Mouse (Mus musculus): ENCODE data around the gene Filip1. TPM values are rescaled to one million over a fixed set of nuclear protein-coding genes. Genes with fewer than 3 reads are reported as not detected.
"Not testable (repeated sequence)": the region's sequence is repeated elsewhere in the genome, so short reads cannot be mapped to it uniquely, and the experiment has no call there.

Gene Filip1
- total RNA-seq (2021), result 10 to 100 TPM; 58.1 to 81.5 TPM
- long read RNA-seq, experiment 1, full-length matches to known transcripts, result 4 of 9 reads
- long read RNA-seq, experiment 1, partial matches to known transcripts, result 3 of 9 reads
- long read RNA-seq, experiment 1, other reads (novel, unspliced or antisense), result 2 of 9 reads
- long read RNA-seq, experiment 2, full-length matches to known transcripts, result 2 of 11 reads
- long read RNA-seq, experiment 2, partial matches to known transcripts, result 8 of 11 reads
- long read RNA-seq, experiment 2, other reads (novel, unspliced or antisense), result 1 of 11 reads

DNA sequence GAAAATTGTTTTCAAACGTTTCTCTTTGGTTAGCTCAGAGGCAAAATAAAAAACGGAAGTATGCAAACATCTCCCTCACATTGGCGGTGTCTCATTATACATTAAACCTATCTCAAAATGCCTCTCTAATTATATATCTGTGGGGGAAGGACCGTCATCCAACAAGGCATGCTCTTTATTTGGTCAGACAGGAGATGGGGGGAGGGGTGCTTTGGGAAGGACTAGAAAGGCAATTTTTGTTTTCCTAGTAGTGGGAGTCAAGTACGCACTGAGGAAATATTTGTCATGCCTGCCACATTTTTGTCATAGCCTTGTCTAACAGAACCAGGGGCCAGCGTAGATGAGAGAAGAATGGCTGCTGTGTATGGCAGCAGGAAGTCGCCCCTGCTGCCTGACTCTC is at the start of gene Filip1:
Gene Filip1, minus strand, starts transcription at position 101 of the 400 bp plus-strand sequence.
- no peak for DNase-seq (ENCODE audit: low spot score in 2 of 2)

DNA sequence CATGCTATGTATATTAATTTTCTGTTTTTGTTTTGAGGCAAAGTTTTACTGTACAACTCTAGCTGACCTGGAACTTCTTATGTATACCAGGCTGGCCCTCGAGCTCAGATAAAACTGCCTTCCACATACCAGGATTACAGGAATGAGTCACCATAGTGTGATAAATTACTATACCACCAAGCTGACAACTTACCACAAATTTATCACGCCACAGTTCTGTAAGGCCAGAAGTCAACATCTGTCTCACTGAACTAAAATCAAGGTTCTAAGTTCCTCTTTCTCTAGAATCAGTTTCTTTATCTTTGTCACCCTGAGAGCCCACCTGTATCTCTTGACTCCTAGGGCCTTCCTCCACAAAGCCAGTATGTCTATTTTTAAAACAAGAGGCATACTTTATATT is 45.0 kb upstream of the Filip1 start:
- no peak for DNase-seq (ENCODE audit: low spot score in 2 of 2)

- no peak for DNase-seq (ENCODE audit: low spot score in 2 of 2)
Measured at GRCm38 (mm10) chr9:80052951-80053350, 40.3 kb upstream of the Filip1 start.

DNA sequence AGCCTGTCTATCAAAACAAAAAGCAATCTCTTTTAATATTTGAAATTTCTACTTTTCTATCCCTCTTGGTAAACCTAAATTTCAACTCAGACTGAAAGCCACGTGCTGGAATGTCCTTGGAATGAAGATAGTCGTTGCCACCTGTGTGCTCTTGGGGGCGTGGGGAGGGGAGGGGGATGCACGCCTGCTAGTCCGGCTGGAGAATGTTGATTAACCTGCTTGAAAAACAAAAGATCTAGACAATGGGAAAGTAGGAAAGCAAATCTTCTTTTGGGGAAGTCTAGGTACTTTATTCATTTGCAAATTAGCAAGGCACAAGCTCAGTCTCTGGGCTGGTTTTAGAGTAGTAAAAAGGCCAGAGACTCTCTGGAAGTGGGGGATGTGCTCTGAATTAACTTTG is 36.6 kb upstream of the Filip1 start:
- not testable (repeated sequence) for DNase-seq (ENCODE audit: low spot score in 2 of 2)

GRCm38 (mm10) chr9:80044301-80044700 is 31.6 kb upstream of the Filip1 start:
- DNase-seq (ENCODE audit: low spot score in 2 of 2), result not testable (repeated sequence)

DNA sequence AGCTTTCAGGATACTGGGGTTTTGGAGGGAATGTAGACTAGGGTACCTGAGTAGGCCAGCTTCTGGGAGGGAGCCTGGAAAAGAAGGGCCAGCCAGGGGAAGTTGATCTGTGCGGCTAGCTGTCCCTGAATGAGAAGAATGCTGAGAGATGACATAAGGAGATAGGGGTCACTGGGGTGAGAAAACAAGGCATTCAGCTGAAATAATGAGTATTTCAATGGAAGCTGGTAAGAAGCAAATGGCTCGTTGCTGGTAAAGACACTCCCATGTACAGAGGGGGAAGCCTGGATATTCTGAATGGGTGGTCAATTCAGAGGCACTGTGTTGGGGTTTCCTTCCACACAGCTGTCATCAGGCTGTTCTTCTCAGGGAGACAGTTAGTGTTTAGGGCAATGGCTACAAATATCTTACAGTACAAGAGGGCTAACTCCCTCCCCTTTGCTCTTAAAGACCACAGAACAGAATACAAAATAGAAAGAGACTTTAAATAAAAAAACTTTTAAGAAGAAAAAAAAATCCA is 26.7 kb upstream of the Filip1 start:
- DNase-seq (ENCODE audit: low spot score in 2 of 2), result no peak

- DNase-seq (ENCODE audit: low spot score in 2 of 2), result no peak
Measured at GRCm38 (mm10) chr9:80037997-80038383, 25.3 kb upstream of the Filip1 start.

- no peak for DNase-seq (ENCODE audit: low spot score in 2 of 2)
Measured at GRCm38 (mm10) chr9:80037262-80037996, 24.8 kb upstream of the Filip1 start.

- no peak for DNase-seq (ENCODE audit: low spot score in 2 of 2)
Measured at GRCm38 (mm10) chr9:80026581-80027021, 13.9 kb upstream of the Filip1 start.

DNA sequence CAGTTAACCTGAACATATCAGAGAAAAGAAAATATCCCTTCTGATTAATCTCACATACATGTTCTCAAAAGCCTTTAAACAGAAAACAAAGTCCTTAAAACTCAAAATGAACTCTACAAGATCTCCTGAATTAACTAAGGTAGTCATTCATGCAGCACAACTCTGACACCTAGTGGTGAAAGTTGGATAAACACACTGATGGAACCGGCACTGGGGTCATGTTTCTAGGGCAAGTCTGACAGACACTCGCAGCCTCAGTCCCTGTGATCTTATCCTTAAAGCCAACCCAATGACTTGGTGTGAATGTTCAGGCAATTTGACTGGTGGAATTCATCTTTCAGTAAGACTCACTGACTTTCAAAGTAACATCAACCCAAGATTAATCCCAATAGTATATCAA is 13.4 kb upstream of the Filip1 start:
- DNase-seq (ENCODE audit: low spot score in 2 of 2), result peak; percentile 44 to 60

DNA sequence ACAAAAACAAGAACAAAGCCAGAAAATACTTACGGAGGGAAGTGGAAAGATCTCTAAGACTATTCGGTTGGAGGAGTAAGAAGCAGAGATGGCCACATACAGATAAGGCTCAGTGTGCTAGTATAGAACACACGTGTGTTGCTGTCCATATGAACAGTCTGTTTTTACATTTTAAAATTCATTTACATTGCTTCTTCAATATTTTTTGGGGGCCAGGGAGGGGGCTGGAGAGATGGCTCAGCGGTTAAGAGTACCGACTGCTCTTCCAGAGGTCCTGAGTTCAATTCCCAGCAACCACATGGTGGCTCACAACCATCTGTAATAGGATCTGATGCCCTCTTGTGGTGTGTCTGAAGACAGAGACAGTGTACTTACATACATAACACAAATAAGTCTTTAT is 12.7 kb upstream of the Filip1 start:
- DNase-seq (ENCODE audit: low spot score in 2 of 2), result not testable (repeated sequence)

DNA sequence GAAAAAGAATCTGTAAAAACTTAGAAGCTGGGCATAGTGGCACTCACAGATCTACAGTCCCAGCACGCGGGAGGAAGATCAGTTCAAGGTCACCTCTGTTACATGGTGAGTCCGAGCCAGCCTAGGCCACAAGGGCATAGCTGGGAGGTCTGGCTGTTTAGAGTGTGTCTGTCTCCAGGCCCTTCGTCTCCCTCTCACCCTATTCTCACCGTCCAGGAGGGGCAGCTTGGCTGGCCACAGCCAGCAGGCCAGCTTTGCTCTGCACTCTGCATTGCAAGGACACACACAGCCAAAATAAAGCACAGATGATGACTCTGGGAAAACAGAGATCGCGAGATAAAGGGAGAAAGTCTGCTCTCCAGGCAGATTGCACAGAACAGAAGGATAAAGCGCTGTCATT is 10.2 kb upstream of the Filip1 start:
- DNase-seq (ENCODE audit: low spot score in 2 of 2), result peak; percentile 22 to 29

DNA sequence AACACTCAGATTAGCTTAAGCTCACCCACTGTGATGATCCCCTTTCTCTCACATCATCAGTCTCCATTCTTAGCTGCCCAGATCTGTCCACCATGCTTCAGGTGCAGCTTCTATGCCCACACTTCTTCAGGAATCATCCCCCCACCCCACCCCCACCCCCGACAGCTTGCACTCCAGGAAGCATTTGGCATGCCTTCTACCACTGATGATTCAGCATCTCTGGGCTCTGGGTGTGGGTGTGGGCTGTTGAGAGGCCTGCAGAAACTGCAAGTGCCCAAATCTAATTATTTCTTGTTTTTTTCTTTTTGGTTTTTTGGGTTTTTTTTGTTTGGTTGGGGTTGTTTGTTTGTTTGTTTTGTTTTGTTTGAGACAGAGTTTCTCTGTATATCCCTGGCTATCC is 9.0 kb upstream of the Filip1 start:
- DNase-seq (ENCODE audit: low spot score in 2 of 2), result no peak

DNA sequence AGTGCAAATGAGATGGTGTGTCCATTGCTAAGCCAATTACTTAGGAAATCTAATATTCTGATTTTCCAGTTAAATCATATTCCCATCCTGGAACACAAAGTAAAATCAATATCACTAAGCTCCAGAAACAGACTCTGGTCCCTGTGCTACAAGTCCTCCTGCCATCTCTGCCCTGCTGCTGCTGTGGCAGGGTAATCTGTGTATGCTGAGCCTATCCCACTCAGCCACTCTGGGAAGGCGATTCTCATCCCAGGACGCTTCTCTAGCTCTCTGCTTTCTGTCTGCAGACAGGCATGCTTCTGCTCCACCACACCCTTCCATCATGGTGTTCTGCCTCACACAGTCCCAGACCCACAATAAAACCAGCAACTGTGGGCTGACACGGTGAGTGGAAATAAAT is 7.8 kb upstream of the Filip1 start:
- DNase-seq (ENCODE audit: low spot score in 2 of 2), result no peak

GRCm38 (mm10) chr9:80012016-80012415 is 635 bp downstream of the Filip1 start:
- DNase-seq (ENCODE audit: low spot score in 2 of 2), result no peak

DNA sequence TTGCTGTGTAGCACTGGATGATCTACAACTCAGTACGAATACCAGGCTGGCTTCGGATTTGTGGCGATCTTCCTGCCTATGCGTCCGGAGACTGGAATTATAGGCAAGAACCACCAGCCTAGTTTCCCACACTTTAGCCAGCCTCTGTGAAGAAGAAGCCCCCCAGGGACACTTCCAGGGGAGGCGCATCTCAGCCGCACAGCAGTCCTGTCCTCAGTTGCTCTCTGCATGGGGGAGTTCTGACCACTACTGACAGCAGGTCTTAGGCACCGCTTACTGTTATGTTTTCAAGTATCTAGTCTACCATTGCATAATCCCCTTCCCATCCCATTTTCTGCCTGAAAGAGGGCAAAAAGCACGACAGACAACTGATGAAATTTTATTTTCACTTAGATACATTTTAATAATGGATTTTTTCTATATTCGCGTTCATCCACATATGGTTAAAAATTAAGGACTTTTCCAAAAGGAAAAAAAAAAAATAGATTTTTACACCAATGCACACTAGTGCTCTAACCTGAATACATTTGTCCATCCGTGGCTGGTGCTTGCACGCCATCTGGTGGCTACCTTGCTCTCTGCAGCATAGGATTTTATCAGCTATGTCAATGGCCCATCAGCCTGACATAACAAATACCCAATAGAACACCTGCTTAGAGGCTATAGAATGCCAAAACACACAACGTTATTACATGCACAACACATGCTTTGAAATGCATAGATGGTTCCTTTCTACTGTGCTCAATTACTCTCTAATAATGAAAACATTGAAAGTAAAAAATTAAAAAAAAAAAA is 10.1 kb downstream of the Filip1 start:
- DNase-seq (ENCODE audit: low spot score in 2 of 2), result peak; percentile 86 to 89

DNA sequence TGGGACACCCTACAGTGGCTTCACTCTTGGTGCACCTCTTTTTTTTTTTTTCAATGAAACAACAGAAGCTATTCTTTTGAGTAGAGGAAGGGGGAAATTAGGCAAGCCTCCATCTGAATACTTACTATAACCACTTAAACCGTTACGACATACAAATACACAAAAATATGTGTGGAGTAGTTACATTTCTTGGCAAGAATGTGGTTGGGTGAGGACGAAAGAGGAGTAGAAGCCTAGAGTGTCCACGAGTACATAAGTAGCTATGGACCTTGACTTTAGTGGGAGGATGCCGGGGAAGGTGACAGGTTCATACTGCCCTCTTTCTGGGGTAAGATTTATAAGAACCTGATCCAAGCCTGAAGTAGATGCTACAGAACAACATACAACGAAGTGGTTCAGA is 15.4 kb downstream of the Filip1 start:
- no peak for DNase-seq (ENCODE audit: low spot score in 2 of 2)

DNA sequence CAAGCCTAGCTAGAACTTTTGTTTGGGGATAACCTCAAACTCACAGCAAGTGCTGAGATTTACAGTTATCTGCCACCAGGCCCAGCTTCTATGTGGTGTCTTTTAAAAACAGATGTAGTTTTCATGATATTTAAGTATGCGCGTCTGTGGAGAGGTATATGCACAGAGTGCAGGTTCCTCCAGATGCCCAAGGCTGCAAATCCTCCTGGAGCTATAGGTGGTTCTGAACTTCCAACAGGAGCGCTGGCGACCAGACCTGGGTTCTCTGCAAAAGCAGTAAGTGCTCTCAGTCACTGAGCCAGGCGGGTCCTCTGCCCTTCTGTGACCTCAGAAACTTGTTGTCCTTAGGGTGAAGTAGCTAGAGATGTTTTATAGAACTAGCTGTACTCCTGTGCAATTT is 18.4 kb downstream of the Filip1 start:
- no peak for DNase-seq (ENCODE audit: low spot score in 2 of 2)

GRCm38 (mm10) chr9:79993066-79993465 is 19.6 kb downstream of the Filip1 start:
- no peak for DNase-seq (ENCODE audit: low spot score in 2 of 2)

GRCm38 (mm10) chr9:79990456-79991017 is 22.1 kb downstream of the Filip1 start:
- DNase-seq (ENCODE audit: low spot score in 2 of 2), result no peak

GRCm38 (mm10) chr9:79989703-79990102 is 22.9 kb downstream of the Filip1 start:
- no peak for DNase-seq (ENCODE audit: low spot score in 2 of 2)
